Mouse (Mus musculus) E14TG2a.4 (cell line): Measurements from ENCODE around the gene Pnp2.
"Not testable (repeated sequence)": the region's sequence is repeated elsewhere in the genome, so short reads cannot be mapped to it uniquely, and the experiment has no call there.

Experiments used
- CTCF ChIP-seq: conservative IDR thresholded peaks from 2 replicates; pipeline ENCODE4 v1.5.1; 2014; ENCODE audit warnings: low read length
- NANOG ChIP-seq: IDR thresholded peaks from 2 replicates; pipeline ENCODE4 v1.6.1; 2014; ENCODE audit warnings: borderline replicate concordance, low read length, mixed read lengths
- POU5F1 ChIP-seq: IDR thresholded peaks from 2 replicates; pipeline ENCODE4 v1.6.1; 2014; ENCODE audit warnings: low read length, borderline replicate concordance

- not testable (repeated sequence) for TF ChIP-seq CTCF, NANOG, POU5F1
Observed at GRCm38 (mm10) chr14:50956724-50957123, 932 bp downstream of the Pnp2 start.
